Mouse (Mus musculus) neural tube, postnatal 0 days (tissue): ENCODE measurements around the gene Zfp960. TPM values are rescaled to one million over a fixed set of nuclear protein-coding genes. Genes with fewer than 3 reads are reported as not detected.

Source experiments
- polyA plus RNA-seq: library from polyadenylated mRNA; unstranded; fragments of >200 nt; fragmentation: Nextera tagmentation; extraction: Ambion mirVana; gene quantifications from 2 replicates; pipeline ENCODE4 v1.2.1, GENCODE M21; 2015

The Zfp960 gene
- polyA plus RNA-seq = 2.6 and 2.7 TPM in 2 replicates

GRCm38 (mm10) chr17:17063628-17064494, at the start of gene Zfp960:
Gene Zfp960, plus strand, starts transcription at chr17:17064113.

GRCm38 (mm10) chr17:17120830-17121502, 57.1 kb downstream of the Zfp960 start, which contains the start of gene Zfp97:
Gene Zfp97, plus strand, starts transcription at chr17:17121415.

Other genes starting within 250 kb of the Zfp960 start
- gene Zfp97, start 57.3 kb downstream of the Zfp960 start, polyA plus RNA-seq = 3.5 and 3.6 TPM in 2 replicates